Mouse (Mus musculus) retina, postnatal 1 day (tissue): ENCODE data around the gene AU015836.
"Not testable (repeated sequence)": the region's sequence is repeated elsewhere in the genome, so short reads cannot be mapped to it uniquely, and the experiment has no call there.

Source experiments
- DNase-seq: peaks from one replicate; pipeline ENCODE4 v3.0.0-alpha.2; 2012

Gene AU015836

DNA sequence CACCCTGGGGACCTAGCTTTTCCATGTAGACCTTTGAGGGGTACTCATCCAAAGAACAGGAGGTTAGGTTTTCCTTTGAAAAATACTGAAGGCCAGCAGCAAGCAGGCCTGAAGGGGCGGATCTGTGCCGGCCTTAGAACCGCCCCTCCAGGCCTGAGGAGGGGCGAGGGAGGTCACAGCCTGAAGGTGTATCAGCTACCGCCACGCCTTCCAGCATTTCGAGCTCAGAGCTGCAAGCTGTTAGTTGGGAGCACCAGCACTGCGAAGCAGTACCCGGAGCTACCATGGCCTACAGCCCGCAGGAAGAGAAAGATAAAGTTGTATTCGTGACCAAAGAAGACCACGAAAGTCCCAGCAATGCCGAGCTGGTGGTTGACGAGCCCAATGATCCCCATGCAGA is at the start of gene AU015836:
TSS of gene AU015836 (plus strand) at position 216 of the 400 bp plus-strand sequence.
- no peak for DNase-seq

DNA sequence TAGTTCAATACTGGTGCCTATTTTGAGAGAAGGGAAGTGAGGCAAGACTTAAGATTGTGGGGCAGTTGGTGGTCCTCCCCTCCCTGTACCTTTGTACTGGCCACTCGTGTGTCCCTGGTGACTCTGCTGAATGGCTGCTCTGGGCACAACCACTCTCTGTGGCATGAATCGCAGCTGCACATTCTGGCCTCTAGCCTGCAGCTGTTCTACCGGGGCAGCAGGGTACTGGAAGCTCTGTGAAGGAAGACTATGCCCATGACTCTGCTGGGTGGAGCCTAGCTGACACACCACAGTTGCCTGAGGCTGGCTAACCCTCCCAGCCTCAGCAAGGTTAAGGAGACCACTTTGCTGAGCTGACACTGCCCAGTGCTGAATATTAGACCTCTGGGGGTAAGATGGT is 49.4 kb upstream of the AU015836 start:
- DNase-seq = no peak

DNA sequence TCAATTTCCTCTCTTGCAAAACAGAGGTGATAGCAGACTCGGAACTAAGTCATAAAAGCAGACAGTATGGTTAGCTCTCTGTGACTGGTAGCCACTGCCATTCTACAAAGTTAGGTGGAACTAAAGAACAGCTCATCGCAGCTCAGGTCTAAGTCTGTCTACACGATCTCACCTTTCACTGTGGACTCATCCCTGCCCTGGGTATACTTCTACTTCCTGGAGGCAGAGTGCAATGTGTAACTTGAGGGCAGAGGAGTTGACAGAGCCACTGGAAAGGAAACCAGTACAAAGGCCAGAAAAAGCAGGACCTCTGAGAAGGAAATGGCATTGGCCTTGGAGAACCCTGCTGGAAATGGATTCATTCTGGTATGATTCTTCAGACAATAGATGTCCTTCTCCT is 40.1 kb upstream of the AU015836 start:
- DNase-seq = no peak

DNA sequence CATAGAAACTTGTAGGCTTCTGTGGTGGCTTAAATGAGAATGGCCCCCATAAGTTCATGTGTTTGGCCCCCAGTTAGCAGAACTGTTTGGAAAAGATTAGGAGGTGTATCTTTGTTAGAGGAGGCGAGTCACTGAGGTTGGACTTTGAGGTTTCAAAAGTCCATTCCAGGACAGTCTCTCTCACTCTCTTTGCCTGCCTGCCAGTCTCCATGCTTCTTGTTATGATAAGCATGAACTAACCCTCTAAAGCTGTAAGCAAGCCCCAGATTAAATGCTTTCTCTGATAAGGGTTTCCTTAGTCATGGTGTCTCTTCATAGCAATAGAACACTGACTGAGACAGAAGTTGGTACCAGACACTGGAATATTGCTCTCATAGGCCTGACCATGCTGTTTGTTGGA is 39.7 kb upstream of the AU015836 start:
- no peak for DNase-seq

DNA sequence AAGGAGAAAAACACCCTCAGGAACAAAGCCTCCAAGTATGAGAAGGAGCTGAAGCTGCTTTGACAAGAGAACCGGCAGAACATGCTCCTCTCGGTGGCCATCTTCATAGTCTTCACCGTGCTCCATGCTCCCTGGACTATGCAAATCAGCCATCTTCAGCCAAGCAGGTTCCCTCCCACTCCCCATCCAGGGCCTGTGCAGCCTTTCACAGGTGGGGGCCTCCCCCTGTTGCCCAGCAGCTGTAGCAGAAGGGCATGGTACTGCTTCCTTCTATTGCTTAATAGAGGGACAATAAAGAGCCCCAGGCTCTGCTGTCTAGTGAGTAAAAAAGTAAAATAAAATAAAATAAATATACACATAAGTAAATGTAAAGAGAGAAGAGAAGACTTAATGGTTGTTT is 36.8 kb upstream of the AU015836 start:
- no peak for DNase-seq

DNA sequence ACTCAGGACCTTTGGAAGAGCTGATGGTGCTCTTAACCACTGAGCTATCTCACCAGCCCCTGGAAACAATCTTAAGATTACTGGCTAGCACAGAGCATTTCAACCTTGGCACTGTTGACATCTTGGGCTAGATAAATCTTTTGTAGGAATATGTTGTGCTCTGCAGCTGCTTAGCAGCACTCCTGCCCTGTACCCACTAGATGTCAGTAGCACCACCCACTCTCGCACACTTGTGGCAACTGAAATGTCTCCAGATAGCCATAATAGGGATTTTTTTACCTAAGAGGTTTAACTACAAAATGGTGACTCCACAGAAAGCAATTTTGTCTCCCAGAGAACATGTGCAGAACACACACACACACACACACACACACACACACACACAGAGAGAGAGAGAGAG is 11.7 kb upstream of the AU015836 start:
- peak; percentile 11 for DNase-seq

DNA sequence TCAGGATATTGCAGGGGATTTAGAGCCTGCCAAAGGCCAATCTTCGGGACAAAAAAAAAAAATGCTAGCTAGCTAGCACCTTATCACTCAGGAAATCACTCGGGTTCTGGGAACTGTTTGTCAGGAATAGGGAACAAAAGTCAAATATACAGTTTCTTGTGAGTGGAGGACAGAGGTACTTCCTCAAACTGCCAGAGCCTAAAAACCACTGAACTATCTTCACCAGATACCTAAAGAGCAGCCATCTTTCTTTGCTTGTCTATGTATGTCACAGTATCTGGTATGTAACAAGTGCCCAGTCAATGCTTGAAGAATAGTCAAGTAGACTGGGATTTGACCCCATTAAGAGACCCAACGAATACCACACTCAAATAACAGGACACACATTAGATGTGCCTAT is 10.0 kb upstream of the AU015836 start:
- no peak for DNase-seq

DNA sequence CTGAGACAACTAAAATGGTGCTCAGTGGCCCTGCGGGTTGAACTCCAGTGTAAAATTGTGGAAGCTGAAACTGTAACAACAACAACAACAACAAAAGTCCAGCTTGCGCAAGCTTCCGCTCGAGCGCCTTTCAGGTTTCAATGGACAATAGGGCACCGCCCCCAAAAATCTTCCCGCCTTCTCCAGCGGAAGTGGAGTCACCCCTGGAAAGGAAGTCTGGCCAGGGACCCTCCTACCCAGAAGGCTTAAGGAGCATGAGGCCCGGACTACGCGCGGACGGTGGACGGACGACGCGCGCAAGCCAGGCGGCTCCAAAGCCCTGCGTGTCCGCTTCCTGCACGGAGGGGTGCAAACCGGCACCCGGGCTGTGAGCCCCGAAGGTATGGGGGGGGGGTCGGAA is 11.9 kb downstream of the AU015836 start:
- no peak for DNase-seq

DNA sequence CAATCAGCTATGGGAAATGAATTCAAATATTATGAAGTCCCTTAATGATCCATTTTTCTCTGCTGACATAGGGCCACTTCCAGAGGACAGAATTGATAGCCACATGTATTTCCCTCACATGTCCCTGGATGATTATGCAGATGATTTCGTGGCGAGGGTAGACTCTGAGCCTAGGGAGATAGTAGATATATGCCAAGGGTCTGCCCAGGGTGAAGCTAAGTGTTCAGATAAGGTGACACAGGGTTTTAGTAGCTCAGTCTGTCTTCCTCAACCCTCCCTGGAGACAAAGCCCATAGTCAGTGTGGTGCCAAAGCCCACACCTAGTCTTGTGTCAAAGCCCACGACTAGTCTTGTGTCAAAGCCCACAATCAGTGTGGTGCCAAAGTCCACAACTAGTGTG is 13.7 kb downstream of the AU015836 start:
- DNase-seq = no peak

DNA sequence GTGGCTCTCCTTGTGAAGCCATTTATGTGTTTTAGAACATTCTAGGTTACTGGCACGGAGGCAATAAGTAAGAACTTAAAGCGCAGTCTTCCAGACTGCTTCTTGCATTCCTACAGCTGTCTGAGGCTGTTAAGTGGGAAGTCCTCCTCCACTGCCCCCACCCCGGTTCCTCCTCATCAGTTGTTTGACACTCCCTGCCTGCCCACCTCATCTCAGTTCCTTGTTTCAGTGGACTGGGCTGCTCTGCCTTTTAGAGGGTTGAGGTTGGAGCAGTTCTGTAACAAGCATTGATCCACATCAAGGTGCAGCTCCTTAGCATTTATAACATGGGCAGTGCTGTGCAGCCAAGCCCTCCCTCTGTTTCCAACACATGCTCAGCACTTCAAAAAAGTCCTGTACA is 16.6 kb downstream of the AU015836 start:
- not testable (repeated sequence) for DNase-seq

DNA sequence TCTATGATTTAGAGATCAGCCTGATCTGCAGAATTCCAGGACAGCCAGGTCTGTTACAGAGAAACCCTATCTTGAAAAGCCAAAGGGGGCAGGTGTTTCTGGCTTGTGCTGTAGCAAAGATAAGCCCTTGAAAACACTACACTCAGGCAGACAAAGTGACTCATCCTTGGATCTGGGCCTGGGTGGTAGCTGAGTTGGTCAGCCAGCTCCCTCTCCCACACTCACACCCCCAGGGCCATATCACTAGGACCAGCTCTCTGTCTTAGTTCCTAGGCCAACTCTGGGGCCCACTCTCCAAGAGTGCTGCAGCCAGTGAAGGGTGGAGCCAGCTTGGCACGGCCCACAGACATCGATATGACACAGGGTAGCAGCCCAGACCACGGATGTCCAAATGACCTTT is 38.5 kb downstream of the AU015836 start:
- no peak for DNase-seq

DNA sequence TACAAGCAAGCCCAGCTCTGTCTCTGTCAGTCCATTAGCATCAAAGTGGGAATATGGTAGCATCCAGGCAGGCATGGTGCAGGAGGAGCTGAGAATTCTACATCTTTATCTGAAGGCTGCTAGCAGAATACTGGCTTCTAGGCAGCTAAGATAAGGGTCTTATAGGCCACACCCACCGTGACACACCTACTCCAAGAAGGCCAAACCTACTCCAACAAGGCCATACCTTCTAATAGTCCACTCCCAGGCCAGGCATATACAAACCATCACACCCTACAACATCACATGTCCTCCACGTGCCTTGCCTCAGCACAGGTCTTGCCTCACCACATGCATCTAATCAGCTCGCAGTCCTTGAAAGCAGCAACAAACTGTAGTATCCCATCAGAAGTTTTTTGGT is 41.0 kb downstream of the AU015836 start:
- no peak for DNase-seq

DNA sequence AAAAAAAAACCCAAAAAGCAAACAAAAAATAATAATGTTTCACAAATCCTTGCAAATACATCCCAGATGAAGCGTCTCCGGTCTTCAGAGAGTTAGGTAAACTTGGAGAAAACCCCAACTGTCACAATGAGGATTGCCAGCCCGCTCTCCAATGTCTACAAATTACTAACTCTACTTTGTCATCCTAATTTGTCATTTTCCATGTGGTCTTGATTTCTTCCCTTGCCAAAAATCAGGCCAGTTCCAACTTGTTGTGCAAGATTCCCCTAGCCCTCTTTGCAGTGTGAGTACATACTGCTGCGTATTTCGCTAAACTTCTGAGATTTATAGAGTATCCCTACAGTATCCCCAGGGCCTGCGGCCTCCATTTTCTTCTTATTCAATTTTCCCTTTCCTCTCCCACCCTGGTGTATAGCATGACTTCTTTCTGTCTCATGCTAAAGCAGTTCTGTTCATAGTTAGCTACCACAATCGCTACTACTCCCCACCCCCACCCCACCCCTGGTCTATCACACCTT is 43.3 kb downstream of the AU015836 start:
- DNase-seq = no peak

DNA sequence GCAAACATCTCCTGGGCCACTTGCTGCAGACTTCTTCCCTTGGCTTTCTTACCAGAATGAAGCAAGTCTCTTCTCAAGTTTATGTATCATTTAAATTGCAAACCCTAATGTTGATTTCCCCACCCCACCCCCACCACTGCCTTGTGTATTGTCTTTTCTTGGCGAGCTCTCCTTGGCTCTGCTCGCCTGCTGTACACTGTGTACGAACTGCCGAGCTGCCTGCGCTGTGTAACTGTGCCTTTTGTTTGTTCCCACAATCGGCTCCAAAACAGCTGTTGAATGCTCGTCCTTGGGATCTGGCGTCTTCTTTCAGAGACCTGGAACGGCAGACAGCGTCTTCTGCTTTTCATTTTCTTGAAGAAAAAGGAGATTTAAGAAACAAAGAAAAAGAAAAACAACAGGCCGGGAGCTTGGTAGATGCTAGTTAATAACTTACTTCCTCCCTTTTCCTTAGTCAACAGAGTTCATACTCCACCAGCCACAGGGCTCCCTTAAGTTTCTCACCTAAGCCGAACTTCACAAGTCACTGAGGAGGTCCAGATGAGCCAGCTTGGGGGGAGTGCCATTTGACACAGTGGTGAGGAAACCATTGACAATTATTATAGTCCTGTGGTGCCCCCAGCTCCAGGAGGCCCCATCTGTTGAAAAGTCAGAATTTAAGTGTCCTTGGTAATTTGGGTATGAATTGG is 44.2 kb downstream of the AU015836 start:
- peak; percentile 31 for DNase-seq

DNA sequence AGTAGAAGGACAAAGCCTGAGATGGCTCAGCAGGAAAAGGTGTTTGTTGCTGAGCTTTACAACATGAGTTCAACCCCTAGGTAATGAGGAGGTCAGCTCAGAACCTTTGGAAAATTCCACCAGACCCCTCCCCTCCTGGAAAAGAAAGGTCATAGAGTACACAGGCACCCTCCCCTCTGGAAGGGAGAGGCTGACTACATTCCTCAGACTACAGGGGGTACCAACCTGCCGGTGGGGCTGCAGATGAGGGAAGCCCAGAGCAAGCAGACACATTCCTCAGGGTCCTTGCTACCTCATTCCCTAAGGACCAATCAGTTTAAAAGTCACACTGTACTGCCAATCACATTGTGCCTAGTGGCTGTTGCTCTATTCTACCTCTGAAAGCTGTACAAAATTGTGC is 48.4 kb downstream of the AU015836 start:
- DNase-seq = no peak

DNA sequence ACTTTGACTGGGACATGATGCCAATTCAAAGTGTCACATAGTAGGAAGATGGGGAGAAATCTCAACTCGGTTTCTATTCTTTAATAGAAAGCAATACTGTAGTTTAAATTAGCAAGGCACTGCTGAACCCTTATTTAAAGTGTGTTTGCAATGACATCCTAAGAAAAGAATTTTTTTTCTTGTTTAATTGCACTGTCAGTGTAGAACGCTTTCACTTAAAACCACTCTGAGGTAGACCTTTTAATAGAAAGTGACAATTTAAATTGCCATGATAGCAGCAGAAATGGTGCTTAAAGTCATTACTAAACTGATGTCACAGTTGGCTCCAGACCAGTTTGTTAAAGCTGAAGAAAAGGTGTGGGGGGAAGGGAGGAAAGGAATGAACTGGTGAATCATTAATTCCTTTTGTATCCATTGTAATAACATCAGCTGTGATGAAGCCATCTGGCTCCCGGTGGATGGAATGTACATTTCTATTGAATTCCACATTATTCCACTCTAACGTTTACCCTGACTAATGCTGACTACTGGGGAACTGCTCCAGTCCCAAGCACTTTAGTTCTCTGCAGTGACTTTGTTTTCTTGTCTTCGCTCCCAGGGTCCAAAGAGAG is 53.9 kb downstream of the AU015836 start:
- no peak for DNase-seq
